Mouse (Mus musculus) embryonic facial prominence, embryonic 15.5 days (tissue): ENCODE measurements at regions not wholly inside any gene's neighbourhood (a gene's known extent, or its start where the extent isn't known, plus 50 kb on each side); places are given as distances from the start of the nearest gene placed in this dataset.

Experiments used
- ATAC-seq: fragments of 200-750 bp; cut with Nextera tagmentation; 2 replicates; pipeline ENCODE4 v1.8.0; 2017; ENCODE audit warnings: low read depth, moderate TSS enrichment; ENCODE audit not compliant: insufficient number of reproducible peaks, low FRiP score, low TSS enrichment
- H3K27ac ChIP-seq: fragments of 300-500 bp; sonication (generic); replicated peaks from 2 replicates; pipeline ENCODE4 v1.5.1; 2015; ENCODE audit warnings: mild to moderate bottlenecking, inconsistent platforms
- H3K27me3 ChIP-seq: fragments of 300-500 bp; sonication (generic); 2 replicates; pipeline ENCODE4 v1.6.1; 2015; ENCODE audit warnings: inconsistent platforms
- H3K36me3 ChIP-seq: fragments of 300-500 bp; sonication (generic); 2 replicates; pipeline ENCODE4 v1.6.1; 2015; ENCODE audit warnings: mild to moderate bottlenecking, inconsistent platforms
- H3K4me1 ChIP-seq: fragments of 300-500 bp; sonication (generic); 2 replicates; pipeline ENCODE4 v1.6.1; 2015; ENCODE audit warnings: inconsistent platforms
- H3K4me2 ChIP-seq: fragments of 300-500 bp; sonication (generic); replicated peaks from 2 replicates; pipeline ENCODE4 v1.6.1; 2015; ENCODE audit warnings: mild to moderate bottlenecking, inconsistent platforms
- H3K4me3 ChIP-seq: fragments of 300-500 bp; sonication (generic); replicated peaks from 2 replicates; pipeline ENCODE4 v1.5.1; 2015; ENCODE audit warnings: mild to moderate bottlenecking, inconsistent platforms
- H3K9ac ChIP-seq: fragments of 300-500 bp; sonication (generic); 2 replicates; pipeline ENCODE4 v1.6.1; 2015; ENCODE audit warnings: inconsistent platforms
- H3K9me3 ChIP-seq: fragments of 300-500 bp; sonication (generic); replicated peaks from 2 replicates; pipeline ENCODE4 v1.6.1; 2016; ENCODE audit warnings: inconsistent platforms
- WGBS: fragments of 180-500 bp; shearing (Covaris S2); methylation state at CpG from one replicate; pipeline ENCODE4 v1.1.7; 2015; 5-methylcytosine and 5-hydroxymethylcytosine counted together

- Histone ChIP-seq H3K36me3 (no peaks in the 10 kb centered on the region), H3K4me2 (peak overlapping the region; percentile 54), H3K9me3 (no peaks in the 10 kb centered on the region), H3K27ac (0 out of 2 replicates have a peak overlapping the region, but pooled peaks have one; percentile 39), H3K27me3 (peaks cover 54% of the 10 kb centered on the region), H3K4me3 (peak overlapping the region; percentile 33), H3K9ac (no peak overlapping the region), H3K4me1 (peaks cover 10% of the 10 kb centered on the region)
- ATAC-seq: no peak
- WGBS: 6% methylated on average over 18 of the region's 18 CpGs
Measured at GRCm38 (mm10) chr13:55962254-55962866, 126.4 kb upstream of the Pitx1 start.

GRCm38 (mm10) chr13:55954346-55954745 is 118.4 kb upstream of the Pitx1 start:
- ATAC-seq: no peak
- Histone ChIP-seq H3K4me1 (0 out of 2 replicates have a peak, but pooled peaks cover 3% of the 10 kb centered on the region), H3K4me3 (no peak overlapping the region), H3K9me3 (no peaks in the 10 kb centered on the region), H3K9ac (no peak overlapping the region), H3K36me3 (no peaks in the 10 kb centered on the region), H3K4me2 (no peak overlapping the region), H3K27ac (no peak overlapping the region), H3K27me3 (peaks cover 30% of the 10 kb centered on the region)
- WGBS: 70% methylated on average over 6 of the region's 6 CpGs

- H3K36me3 ChIP-seq: no peaks in the 10 kb centered on the region
- H3K27me3 ChIP-seq: peaks cover 24% of the 10 kb centered on the region
- no peak overlapping the region for H3K4me3 ChIP-seq
- H3K4me1 ChIP-seq: peaks cover 3% of the 10 kb centered on the region; the same call in 1 of the 2 replicates
- no peak overlapping the region for H3K9ac ChIP-seq
- H3K4me2 ChIP-seq: no peak overlapping the region
- ATAC-seq: no peak
- H3K9me3 ChIP-seq: no peaks in the 10 kb centered on the region
- no peak overlapping the region for H3K27ac ChIP-seq
- WGBS: 94% methylated on average over 2 of the region's 2 CpGs
Measured at GRCm38 (mm10) chr13:55953426-55953825, 117.4 kb upstream of the Pitx1 start.

GRCm38 (mm10) chr13:55950773-55951172 is 114.8 kb upstream of the Pitx1 start:
- Histone ChIP-seq H3K9ac (no peak overlapping the region), H3K36me3 (no peaks in the 10 kb centered on the region), H3K27me3 (peaks cover 3% of the 10 kb centered on the region), H3K4me3 (no peak overlapping the region), H3K27ac (no peak overlapping the region), H3K9me3 (no peaks in the 10 kb centered on the region), H3K4me2 (no peak overlapping the region), H3K4me1 (peaks cover 2% of the 10 kb centered on the region; the same call in 1 of the 2 replicates)
- no peak for ATAC-seq
- 77% methylated on average over 6 of the region's 6 CpGs for WGBS

- Histone ChIP-seq H3K36me3 (no peaks in the 10 kb centered on the region), H3K27me3 (0 out of 2 replicates have a peak, but pooled peaks cover 3% of the 10 kb centered on the region), H3K9me3 (no peaks in the 10 kb centered on the region), H3K9ac (no peak overlapping the region), H3K4me2 (no peak overlapping the region), H3K27ac (no peak overlapping the region), H3K4me3 (no peak overlapping the region), H3K4me1 (no peaks in the 10 kb centered on the region; the same call in 1 of the 2 replicates)
- no peak for ATAC-seq
- 38% methylated on average over 9 of the region's 9 CpGs for WGBS
Measured at GRCm38 (mm10) chr13:55948591-55948990, 112.6 kb upstream of the Pitx1 start.

GRCm38 (mm10) chr13:55948144-55948543 is 112.2 kb upstream of the Pitx1 start:
- H3K4me3 ChIP-seq: no peak overlapping the region
- no peak for ATAC-seq
- no peak overlapping the region for H3K9ac ChIP-seq
- H3K9me3 ChIP-seq: no peaks in the 10 kb centered on the region
- no peak overlapping the region for H3K27ac ChIP-seq
- H3K36me3 ChIP-seq: no peaks in the 10 kb centered on the region
- 45% methylated on average over 2 of the region's 2 CpGs for WGBS
- H3K27me3 ChIP-seq: 0 out of 2 replicates have a peak, but pooled peaks cover 3% of the 10 kb centered on the region
- H3K4me1 ChIP-seq: no peaks in the 10 kb centered on the region; the same call in 1 of the 2 replicates
- no peak overlapping the region for H3K4me2 ChIP-seq

- WGBS: 75% methylated on average over 9 of the region's 9 CpGs
- Histone ChIP-seq H3K4me2 (no peak overlapping the region), H3K27me3 (no peaks in the 10 kb centered on the region)
Measured at GRCm38 (mm10) chr13:55937417-55937816, 101.4 kb upstream of the Pitx1 start.

GRCm38 (mm10) chr13:55937000-55937399 is 101.0 kb upstream of the Pitx1 start:
- Histone ChIP-seq H3K27me3 (no peaks in the 10 kb centered on the region), H3K9me3 (no peaks in the 10 kb centered on the region), H3K9ac (no peak overlapping the region), H3K27ac (no peak overlapping the region), H3K36me3 (no peaks in the 10 kb centered on the region), H3K4me2 (no peak overlapping the region), H3K4me3 (no peak overlapping the region), H3K4me1 (no peaks in the 10 kb centered on the region)
- 86% methylated on average over 9 of the region's 9 CpGs for WGBS
- ATAC-seq: no peak

More at GRCm38 (mm10) chr13:55937417-55937816, 101.4 kb upstream of the Pitx1 start:
- no peak overlapping the region for H3K4me3 ChIP-seq
- no peaks in the 10 kb centered on the region for H3K9me3 ChIP-seq
- ATAC-seq: no peak
- H3K27ac ChIP-seq: no peak overlapping the region; the same call in 1 of the 2 replicates
- no peaks in the 10 kb centered on the region for H3K4me1 ChIP-seq
- H3K9ac ChIP-seq: no peak overlapping the region
- no peaks in the 10 kb centered on the region for H3K36me3 ChIP-seq

GRCm38 (mm10) chr13:55930637-55931036 is 94.6 kb upstream of the Pitx1 start:
- Histone ChIP-seq H3K27ac (no peak overlapping the region), H3K27me3 (0 out of 2 replicates have a peak, but pooled peaks cover 5% of the 10 kb centered on the region), H3K9me3 (no peaks in the 10 kb centered on the region), H3K4me1 (no peaks in the 10 kb centered on the region), H3K4me3 (no peak overlapping the region), H3K36me3 (no peaks in the 10 kb centered on the region), H3K4me2 (no peak overlapping the region), H3K9ac (no peak overlapping the region)
- 56% methylated on average over 11 of the region's 11 CpGs for WGBS
- no peak for ATAC-seq

GRCm38 (mm10) chr13:55929814-55930213 is 93.8 kb upstream of the Pitx1 start:
- no peaks in the 10 kb centered on the region for H3K4me1 ChIP-seq
- 34% methylated on average over 6 of the region's 6 CpGs for WGBS
- no peak overlapping the region for H3K4me3 ChIP-seq
- no peaks in the 10 kb centered on the region for H3K36me3 ChIP-seq
- H3K27ac ChIP-seq: no peak overlapping the region
- H3K9me3 ChIP-seq: no peaks in the 10 kb centered on the region
- no peak for ATAC-seq
- H3K4me2 ChIP-seq: no peak overlapping the region
- 0 out of 2 replicates have a peak, but pooled peaks cover 6% of the 10 kb centered on the region for H3K27me3 ChIP-seq
- no peak overlapping the region for H3K9ac ChIP-seq

GRCm38 (mm10) chr13:55923505-55924136 is 87.6 kb upstream of the Pitx1 start:
- Histone ChIP-seq H3K27ac (no peak overlapping the region), H3K9me3 (no peaks in the 10 kb centered on the region), H3K4me3 (no peak overlapping the region), H3K4me2 (no peak overlapping the region), H3K36me3 (no peaks in the 10 kb centered on the region), H3K9ac (no peak overlapping the region), H3K4me1 (no peaks in the 10 kb centered on the region), H3K27me3 (peaks cover 20% of the 10 kb centered on the region; the same call in 1 of the 2 replicates)
- ATAC-seq: no peak
- WGBS: 31% methylated on average over 7 of the region's 7 CpGs
